Mouse (Mus musculus): ENCODE results near the gene Hoxd12. TPM values are rescaled to one million over a fixed set of nuclear protein-coding genes. Genes with fewer than 3 reads are reported as not detected.

The Hoxd12 gene
- polyA plus RNA-seq, 1 experiment, result not detected

DNA sequence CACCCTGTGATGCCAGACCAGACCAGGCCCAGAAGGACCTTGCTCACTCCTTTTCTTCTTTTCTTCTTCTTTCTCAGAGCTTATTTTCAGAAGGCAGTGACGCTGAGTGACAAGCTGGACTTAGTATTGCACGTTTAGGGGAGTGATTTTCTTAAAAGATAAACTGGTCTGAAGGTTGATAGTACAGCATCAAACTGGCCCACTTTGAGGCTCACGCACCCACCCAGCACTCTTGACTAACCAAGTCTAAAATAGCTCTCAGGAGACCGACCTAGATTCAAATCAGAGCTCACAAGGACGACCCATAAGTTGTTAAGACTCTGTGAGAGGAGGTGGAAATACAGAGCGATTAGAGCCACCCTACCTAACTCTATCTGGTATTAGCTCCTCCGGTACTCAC is 8.4 kb upstream of the Hoxd12 start:
- WGBS, result 6% methylated on average over 7 of the region's 7 CpGs
- Histone ChIP-seq H3K36me3 (ENCODE audit: control insufficient read depth, insufficient read depth, low read length) (no peaks in the 10 kb centered on the region), H3K27me3 (ENCODE audit: control insufficient read depth, insufficient read depth, low read length) (peaks cover 27% of the 10 kb centered on the region), H3K4me1 (ENCODE audit: control insufficient read depth, insufficient read depth, insufficient read length) (no peaks in the 10 kb centered on the region; the same call in 1 of the 2 replicates), H3K4me3 (ENCODE audit: extremely low read depth, insufficient read depth, insufficient read length) (no peak overlapping the region), H3K27ac (ENCODE audit: insufficient read depth, low read length) (no peak overlapping the region)
- no peak for DNase-seq (ENCODE audit: low read depth in 1 of 2, low spot score in 2 of 2)
- TF ChIP-seq POLR2A (IDR thresholded peaks at IDR 0.05; ENCODE audit: low read depth, low read length) (no peak), CTCF (IDR thresholded peaks at IDR 0.05; ENCODE audit: extremely low read depth, insufficient read depth, insufficient read length, insufficient replicate concordance) (no peak)

GRCm38 (mm10) chr2:74667191-74667841 is 7.5 kb upstream of the Hoxd12 start:
- no peak for TF ChIP-seq CTCF (IDR thresholded peaks at IDR 0.05; ENCODE audit: extremely low read depth, insufficient read depth, insufficient read length, insufficient replicate concordance)
- TF ChIP-seq POLR2A (IDR thresholded peaks at IDR 0.05; ENCODE audit: low read depth, low read length), result no peak
- no peak for DNase-seq (ENCODE audit: low read depth in 1 of 2, low spot score in 2 of 2)
- Histone ChIP-seq H3K27me3 (ENCODE audit: control insufficient read depth, insufficient read depth, low read length) (peaks cover 27% of the 10 kb centered on the region), H3K36me3 (ENCODE audit: control insufficient read depth, insufficient read depth, low read length) (no peaks in the 10 kb centered on the region), H3K4me3 (ENCODE audit: extremely low read depth, insufficient read depth, insufficient read length) (no peak overlapping the region), H3K4me1 (ENCODE audit: control insufficient read depth, insufficient read depth, insufficient read length) (no peaks in the 10 kb centered on the region; the same call in 1 of the 2 replicates), H3K27ac (ENCODE audit: insufficient read depth, low read length) (no peak overlapping the region)
- 9% methylated on average over 36 of the region's 36 CpGs for WGBS

- H3K27ac ChIP-seq (ENCODE audit: insufficient read depth, low read length), result no peak within 1 kb of the TSS
- no peaks in the 10 kb centered on the region for H3K36me3 ChIP-seq (ENCODE audit: control insufficient read depth, insufficient read depth, low read length)
- DNase-seq (ENCODE audit: low read depth in 1 of 2, low spot score in 2 of 2), result no peak
- peaks cover 31% of the 10 kb centered on the region for H3K27me3 ChIP-seq (ENCODE audit: control insufficient read depth, insufficient read depth, low read length)
- WGBS, result 3% methylated on average over 35 of the region's 51 CpGs
- peaks cover 1% of the 10 kb centered on the region for H3K4me1 ChIP-seq (ENCODE audit: control insufficient read depth, insufficient read depth, insufficient read length)
- TF ChIP-seq POLR2A (IDR thresholded peaks at IDR 0.05; ENCODE audit: low read depth, low read length) (no peak), CTCF (IDR thresholded peaks at IDR 0.05; ENCODE audit: extremely low read depth, insufficient read depth, insufficient read length, insufficient replicate concordance) (no peak)
- H3K4me3 ChIP-seq (ENCODE audit: extremely low read depth, insufficient read depth, insufficient read length), result peak within 1 kb of the TSS; percentile 4; the same call in 1 of the 2 replicates
Observed at GRCm38 (mm10) chr2:74667842-74668357, 6.9 kb upstream of the Hoxd12 start, which contains the start of gene Hoxd13. Hoxd13 (plus strand) TSS chr2:74668310.

GRCm38 (mm10) chr2:74668370-74669229 is 6.2 kb upstream of the Hoxd12 start:
- peaks cover 2% of the 10 kb centered on the region for H3K4me1 ChIP-seq (ENCODE audit: control insufficient read depth, insufficient read depth, insufficient read length)
- WGBS, result 2% methylated on average over 70 of the region's 74 CpGs
- no peak overlapping the region for H3K27ac ChIP-seq (ENCODE audit: insufficient read depth, low read length)
- no peaks in the 10 kb centered on the region for H3K36me3 ChIP-seq (ENCODE audit: control insufficient read depth, insufficient read depth, low read length)
- 0 out of 2 replicates have a peak overlapping the region, but pooled peaks have one; percentile 4 for H3K4me3 ChIP-seq (ENCODE audit: extremely low read depth, insufficient read depth, insufficient read length)
- TF ChIP-seq POLR2A (IDR thresholded peaks at IDR 0.05; ENCODE audit: low read depth, low read length) (no peak), CTCF (IDR thresholded peaks at IDR 0.05; ENCODE audit: extremely low read depth, insufficient read depth, insufficient read length, insufficient replicate concordance) (no peak)
- no peak for DNase-seq (ENCODE audit: low read depth in 1 of 2, low spot score in 2 of 2)
- H3K27me3 ChIP-seq (ENCODE audit: control insufficient read depth, insufficient read depth, low read length), result peaks cover 33% of the 10 kb centered on the region

GRCm38 (mm10) chr2:74669230-74669578 is 5.6 kb upstream of the Hoxd12 start:
- peaks cover 35% of the 10 kb centered on the region for H3K27me3 ChIP-seq (ENCODE audit: control insufficient read depth, insufficient read depth, low read length)

DNA sequence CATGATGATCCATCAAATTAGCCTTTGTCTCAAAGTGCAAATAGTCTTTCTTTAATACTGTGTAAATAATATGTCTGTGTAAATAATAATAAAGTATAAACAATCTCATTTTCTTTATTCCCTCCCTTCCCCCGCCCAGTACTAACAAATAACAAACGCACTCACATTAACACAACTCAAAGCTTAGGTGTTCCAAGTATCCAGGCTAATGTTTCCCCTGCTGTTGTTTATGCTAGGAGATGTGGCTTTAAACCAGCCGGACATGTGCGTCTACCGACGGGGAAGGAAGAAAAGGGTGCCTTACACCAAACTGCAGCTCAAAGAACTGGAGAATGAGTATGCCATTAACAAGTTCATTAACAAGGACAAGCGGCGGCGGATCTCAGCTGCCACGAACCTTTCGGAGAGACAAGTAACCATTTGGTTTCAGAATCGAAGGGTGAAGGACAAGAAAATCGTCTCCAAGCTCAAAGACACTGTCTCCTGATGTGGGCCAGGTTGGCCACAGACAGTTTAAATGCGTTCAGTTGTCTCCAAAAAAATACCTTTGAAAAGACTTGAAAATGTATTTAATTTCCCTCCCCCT is 5.1 kb upstream of the Hoxd12 start:
- Histone ChIP-seq H3K27me3 (ENCODE audit: control insufficient read depth, insufficient read depth, low read length) (peaks cover 37% of the 10 kb centered on the region), H3K27ac (ENCODE audit: insufficient read depth, low read length) (no peak overlapping the region), H3K4me3 (ENCODE audit: extremely low read depth, insufficient read depth, insufficient read length) (no peak overlapping the region), H3K36me3 (ENCODE audit: control insufficient read depth, insufficient read depth, low read length) (no peaks in the 10 kb centered on the region), H3K4me1 (ENCODE audit: control insufficient read depth, insufficient read depth, insufficient read length) (peaks cover 2% of the 10 kb centered on the region)
- TF ChIP-seq CTCF (IDR thresholded peaks at IDR 0.05; ENCODE audit: extremely low read depth, insufficient read depth, insufficient read length, insufficient replicate concordance), result no peak
- TF ChIP-seq POLR2A (IDR thresholded peaks at IDR 0.05; ENCODE audit: low read depth, low read length), result no peak
- 6% methylated on average over 14 of the region's 14 CpGs for WGBS
- DNase-seq (ENCODE audit: low read depth in 1 of 2, low spot score in 2 of 2), result no peak

More at GRCm38 (mm10) chr2:74669230-74669578, 5.6 kb upstream of the Hoxd12 start:
- Histone ChIP-seq H3K4me1 (ENCODE audit: control insufficient read depth, insufficient read depth, insufficient read length) (peaks cover 2% of the 10 kb centered on the region), H3K27ac (ENCODE audit: insufficient read depth, low read length) (no peak overlapping the region), H3K4me3 (ENCODE audit: extremely low read depth, insufficient read depth, insufficient read length) (no peak overlapping the region), H3K36me3 (ENCODE audit: control insufficient read depth, insufficient read depth, low read length) (no peaks in the 10 kb centered on the region)
- no peak for DNase-seq (ENCODE audit: low read depth in 1 of 2, low spot score in 2 of 2)
- no peak for TF ChIP-seq CTCF (IDR thresholded peaks at IDR 0.05; ENCODE audit: extremely low read depth, insufficient read depth, insufficient read length, insufficient replicate concordance)
- TF ChIP-seq POLR2A (IDR thresholded peaks at IDR 0.05; ENCODE audit: low read depth, low read length), result no peak
- 11% methylated on average over 3 of the region's 3 CpGs for WGBS
